Mouse (Mus musculus): ENCODE data around the gene Fzd7. TPM values are rescaled to one million over a fixed set of nuclear protein-coding genes. Genes with fewer than 3 reads are reported as not detected.

Fzd7 gene
- 8.7 and 10.7 TPM in 2 replicates for polyA plus RNA-seq (2012)

GRCm38 (mm10) chr1:59482331-59482695, at the start of gene Fzd7:
TSS of gene Fzd7 (plus strand) at chr1:59482424.

GRCm38 (mm10) chr1:59516026-59516917, 34.0 kb downstream of the Fzd7 start, which contains the start of gene Gm973:
TSS of gene Gm973 (plus strand) at chr1:59516264.

Other genes starting within 250 kb of the Fzd7 start
- gene Als2, start 245.2 kb upstream of the Fzd7 start, polyA plus RNA-seq (2012): 2.0 and 2.8 TPM in 2 replicates
- not detected in 2 replicates for gene Cdk15, start 225.5 kb upstream of the Fzd7 start, polyA plus RNA-seq (2012)
- 0.85 and 1.5 TPM in 2 replicates for gene Gm973, start 33.8 kb downstream of the Fzd7 start, polyA plus RNA-seq (2012)
- 302 and 325 TPM in 2 replicates for gene Sumo1, start 188.4 kb downstream of the Fzd7 start, polyA plus RNA-seq (2012)
- gene Nop58, start 202.5 kb downstream of the Fzd7 start, polyA plus RNA-seq (2012): 106 and 160 TPM in 2 replicates

Measured in megakaryocyte-erythroid progenitor cell, adult 5 weeks (primary cell).